Mouse (Mus musculus) thymus, adult 2 months (tissue): ENCODE measurements at regions not wholly inside any gene's neighbourhood (a gene's known extent, or its start where the extent isn't known, plus 50 kb on each side); places are given as distances from the start of the nearest gene placed in this dataset.

Experiments used
- DNase-seq: peaks from one replicate; pipeline ENCODE4 v3.0.0; 2021
- H3K27ac ChIP-seq: fragments of 200-500 bp; 2 replicates; pipeline ENCODE4 v1.5.1; 2012; ENCODE audit warnings: low read length, control low read depth; ENCODE audit not compliant: control insufficient read depth, insufficient read depth
- H3K27me3 ChIP-seq: fragments of 200-500 bp; 2 replicates; pipeline ENCODE4 v1.6.1; 2012; ENCODE audit warnings: mild to moderate bottlenecking, low read length, moderate library complexity, mixed read lengths; ENCODE audit not compliant: control insufficient read depth, insufficient read depth
- H3K36me3 ChIP-seq: fragments of 200-500 bp; 2 replicates; pipeline ENCODE4 v1.6.1; 2012; ENCODE audit warnings: mild to moderate bottlenecking, low read length, moderate library complexity; ENCODE audit not compliant: control insufficient read depth, insufficient read depth
- H3K4me1 ChIP-seq: fragments of 200-500 bp; replicated peaks from 2 replicates; pipeline ENCODE4 v1.6.1; 2012; ENCODE audit warnings: low read length; ENCODE audit not compliant: control insufficient read depth, insufficient read depth
- H3K4me3 ChIP-seq: fragments of 200-500 bp; 2 replicates; pipeline ENCODE4 v1.5.1; 2012; ENCODE audit warnings: mild to moderate bottlenecking, low read length, control low read depth, moderate library complexity; ENCODE audit not compliant: control insufficient read depth, insufficient read depth
- CTCF ChIP-seq: fragments of 200-500 bp; IDR thresholded peaks from 2 replicates; pipeline ENCODE4 v1.5.1; 2012; ENCODE audit warnings: mild to moderate bottlenecking, control low read depth, low read length, moderate library complexity, borderline replicate concordance; ENCODE audit not compliant: control insufficient read depth, poor library complexity, insufficient read depth; ENCODE audit errors: extremely low read depth
- POLR2A ChIP-seq: fragments of 200-500 bp; IDR thresholded peaks from 2 replicates; pipeline ENCODE4 v1.6.1; 2012; ENCODE audit warnings: mild to moderate bottlenecking, low read length, control low read depth, moderate library complexity; ENCODE audit not compliant: control insufficient read depth, poor library complexity, insufficient read depth; ENCODE audit errors: extremely low read depth
- WGBS: fragments of 180-500 bp; shearing (Covaris S2); methylation state at CpG from one replicate; pipeline ENCODE4 v1.1.7; 2018; 5-methylcytosine and 5-hydroxymethylcytosine counted together

GRCm38 (mm10) chr4:124008725-124009124 lies 90.9 kb upstream of the 4930535I16Rik start:
- no peaks in the 10 kb centered on the region for H3K27me3 ChIP-seq
- DNase-seq: no peak
- WGBS: 93% methylated on average over 1 of the region's 1 CpGs
- TF ChIP-seq POLR2A (no peak), CTCF (no peak)
- no peaks in the 10 kb centered on the region for H3K36me3 ChIP-seq
- H3K4me1 ChIP-seq: no peaks in the 10 kb centered on the region
- H3K4me3 ChIP-seq: no peak overlapping the region
- no peak overlapping the region for H3K27ac ChIP-seq

GRCm38 (mm10) chr4:124005626-124006315 lies 87.9 kb upstream of the 4930535I16Rik start:
- 76% methylated on average over 17 of the region's 17 CpGs for WGBS
- Histone ChIP-seq H3K27ac (no peak overlapping the region), H3K4me1 (no peaks in the 10 kb centered on the region), H3K4me3 (no peak overlapping the region), H3K36me3 (no peaks in the 10 kb centered on the region), H3K27me3 (no peaks in the 10 kb centered on the region)
- DNase-seq: no peak
- TF ChIP-seq POLR2A (no peak), CTCF (no peak)

GRCm38 (mm10) chr4:124002760-124003159 lies 84.9 kb upstream of the 4930535I16Rik start:
- no peak for DNase-seq
- TF ChIP-seq POLR2A: no peak
- no peak for TF ChIP-seq CTCF
- Histone ChIP-seq H3K27me3 (no peaks in the 10 kb centered on the region), H3K36me3 (no peaks in the 10 kb centered on the region), H3K27ac (no peak overlapping the region), H3K4me3 (no peak overlapping the region), H3K4me1 (no peaks in the 10 kb centered on the region)
- 89% methylated on average over 6 of the region's 6 CpGs for WGBS

GRCm38 (mm10) chr4:124002105-124002504 lies 84.3 kb upstream of the 4930535I16Rik start:
- 76% methylated on average over 7 of the region's 7 CpGs for WGBS
- Histone ChIP-seq H3K4me1 (no peaks in the 10 kb centered on the region), H3K36me3 (no peaks in the 10 kb centered on the region), H3K27me3 (no peaks in the 10 kb centered on the region), H3K4me3 (no peak overlapping the region), H3K27ac (no peak overlapping the region)
- DNase-seq: no peak
- TF ChIP-seq CTCF: no peak
- no peak for TF ChIP-seq POLR2A

- Histone ChIP-seq H3K27ac (no peak overlapping the region), H3K4me3 (no peak overlapping the region), H3K27me3 (peaks cover 2% of the 10 kb centered on the region; the same call in 1 of the 2 replicates), H3K36me3 (no peaks in the 10 kb centered on the region), H3K4me1 (no peaks in the 10 kb centered on the region)
- DNase-seq: no peak
- whole genome bisulfite sequencing: 29% methylated on average over 8 of the region's 8 CpGs
- TF ChIP-seq POLR2A (no peak), CTCF (no peak)
These were observed 78.0 kb upstream of the 4930535I16Rik start for GRCm38 (mm10) chr4:123995815-123996214.

- WGBS: 20% methylated on average over 10 of the region's 10 CpGs
- DNase-seq: no peak
- H3K36me3 ChIP-seq: no peaks in the 10 kb centered on the region
- H3K4me3 ChIP-seq: no peak overlapping the region
- H3K27me3 ChIP-seq: peaks cover 4% of the 10 kb centered on the region; the same call in 1 of the 2 replicates
- TF ChIP-seq POLR2A: no peak
- no peak for TF ChIP-seq CTCF
- no peak overlapping the region for H3K27ac ChIP-seq
- H3K4me1 ChIP-seq: no peaks in the 10 kb centered on the region
These were observed 73.4 kb upstream of the 4930535I16Rik start for GRCm38 (mm10) chr4:123991223-123991622.
